Comparison of ENCODE assay signal across 8 mouse cellular contexts in the genomic region with DNA sequence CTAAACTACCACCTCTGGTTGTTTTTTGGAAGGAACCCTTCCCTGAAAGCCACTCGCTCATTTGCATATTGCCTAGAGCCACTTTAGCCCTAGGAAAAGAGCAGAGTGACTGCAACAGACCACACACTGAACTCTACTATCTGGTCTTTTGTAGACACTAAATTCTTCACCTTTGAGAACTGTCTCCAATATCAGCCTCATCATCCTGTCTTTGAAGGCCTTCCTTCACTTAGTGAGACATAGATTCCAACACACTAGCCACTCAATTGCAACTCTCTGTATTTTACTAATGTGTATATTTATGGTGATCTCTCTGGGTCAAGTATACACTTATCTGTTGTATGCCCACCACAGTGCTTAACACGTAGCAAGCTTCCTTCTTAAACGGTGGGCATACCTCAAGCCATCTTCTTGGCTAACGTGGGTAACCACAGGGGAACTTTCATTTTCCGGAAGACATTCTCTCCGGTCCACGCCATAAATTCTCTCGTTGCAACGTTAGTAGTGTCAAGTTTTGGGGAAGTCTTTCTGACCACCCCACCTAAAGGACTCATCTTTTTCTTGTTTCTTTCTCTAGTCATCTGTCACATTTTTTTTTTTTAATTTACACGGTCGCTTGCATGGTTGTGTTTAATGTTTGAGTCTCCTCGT. TPM values are rescaled to one million over a fixed set of nuclear protein-coding genes. Genes with fewer than 3 reads are reported as not detected.
A peak's percentile ranks its signal among the peaks of the same experiment; 100 is the strongest.
DNase-seq lines count a peak whose midpoint lies in the region; ATAC-seq and TF ChIP-seq lines count a peak whose summit lies in the region.

No protein-coding gene starts in this region.

- peaks cover 22% of the 10 kb centered on the region for H3K36me3 ChIP-seq in lung, embryonic 15.5 days
- H3K36me3 ChIP-seq in embryonic facial prominence, embryonic 11.5 days (replicated peaks; ENCODE audit: control insufficient read depth, insufficient read depth, low read depth, low read length): peaks cover 6% of the 10 kb centered on the region
- H3K36me3 ChIP-seq in intestine, postnatal 0 days (ENCODE audit: control insufficient read depth, insufficient read depth): peaks cover 21% of the 10 kb centered on the region; the same call in 1 of the 2 replicates
- H3K36me3 ChIP-seq in neural tube, embryonic 15.5 days: peaks cover 17% of the 10 kb centered on the region

- peaks cover 8% of the 10 kb centered on the region for H3K4me1 ChIP-seq in lung, embryonic 15.5 days
- no peaks in the 10 kb centered on the region for H3K4me1 ChIP-seq in embryonic facial prominence, embryonic 11.5 days (ENCODE audit: control insufficient read depth, insufficient read depth, low read length)
- H3K4me1 ChIP-seq in intestine, postnatal 0 days (replicated peaks; ENCODE audit: control insufficient read depth, insufficient read depth, low read length): 0 out of 2 replicates have a peak, but pooled peaks cover 6% of the 10 kb centered on the region
- H3K4me1 ChIP-seq in neural tube, embryonic 15.5 days: peaks cover 13% of the 10 kb centered on the region

- peak overlapping the region; percentile 95 for H3K4me3 ChIP-seq in lung, embryonic 15.5 days
- H3K4me3 ChIP-seq in embryonic facial prominence, embryonic 11.5 days (ENCODE audit: low read depth, low read length): peak overlapping the region; percentile 88
- peak overlapping the region; percentile 84 for H3K4me3 ChIP-seq in intestine, postnatal 0 days (ENCODE audit: low read depth, low read length)
- H3K4me3 ChIP-seq in neural tube, embryonic 15.5 days (replicated peaks): peak overlapping the region; percentile 90

- no peak for TF ChIP-seq CTCF in intestine, postnatal 0 days (IDR thresholded peaks at IDR 0.05; ENCODE audit: low read depth)

- no peaks in the 10 kb centered on the region for H3K9me3 ChIP-seq in lung, embryonic 15.5 days
- no peaks in the 10 kb centered on the region for H3K9me3 ChIP-seq in embryonic facial prominence, embryonic 11.5 days (replicated peaks; ENCODE audit: control insufficient read depth, low read length)
- no peaks in the 10 kb centered on the region for H3K9me3 ChIP-seq in intestine, postnatal 0 days (ENCODE audit: control insufficient read depth)
- no peaks in the 10 kb centered on the region for H3K9me3 ChIP-seq in neural tube, embryonic 15.5 days (replicated peaks)

- no peak for DNase-seq in lung, postnatal 14 days
- no peak for DNase-seq in embryonic facial prominence, embryonic 11.5 days (ENCODE audit: low spot score)
- no peak for DNase-seq in adrenal gland, adult 2 months
- no peak for DNase-seq in gastrocnemius, adult 8-10 months (ENCODE audit: low spot score in 2 of 2)
- DNase-seq in right cerebral cortex, postnatal 10 days (ENCODE audit: low spot score in 2 of 2): no peak

- H3K4me2 ChIP-seq in lung, embryonic 15.5 days: peak overlapping the region; percentile 66
- peak overlapping the region; percentile 57 for H3K4me2 ChIP-seq in embryonic facial prominence, embryonic 11.5 days (ENCODE audit: low read depth, low read length)
- peak overlapping the region; percentile 73 for H3K4me2 ChIP-seq in intestine, postnatal 0 days (replicated peaks; ENCODE audit: low read depth)
- H3K4me2 ChIP-seq in neural tube, embryonic 15.5 days: peak overlapping the region; percentile 61

- H3K27ac ChIP-seq in lung, embryonic 15.5 days: no peak overlapping the region
- H3K27ac ChIP-seq in embryonic facial prominence, embryonic 11.5 days (replicated peaks; ENCODE audit: low read depth, low read length): no peak overlapping the region
- peak overlapping the region; percentile 86 for H3K27ac ChIP-seq in intestine, postnatal 0 days (ENCODE audit: low read depth, low read length)
- peak overlapping the region; percentile 88 for H3K27ac ChIP-seq in neural tube, embryonic 15.5 days (replicated peaks)

- WGBS in lung, embryonic 15.5 days: 32% methylated on average over 12 of the region's 12 CpGs
- whole genome bisulfite sequencing in embryonic facial prominence, embryonic 11.5 days: 35% methylated on average over 12 of the region's 12 CpGs
- WGBS in intestine, postnatal 0 days: 29% methylated on average over 12 of the region's 12 CpGs
- 28% methylated on average over 12 of the region's 12 CpGs for WGBS in neural tube, embryonic 15.5 days

- H3K9ac ChIP-seq in lung, embryonic 15.5 days: peak overlapping the region; percentile 90
- H3K9ac ChIP-seq in embryonic facial prominence, embryonic 11.5 days (replicated peaks; ENCODE audit: low read length): peak overlapping the region; percentile 93
- peak overlapping the region; percentile 87 for H3K9ac ChIP-seq in intestine, postnatal 0 days (ENCODE audit: low read depth, low read length)
- H3K9ac ChIP-seq in neural tube, embryonic 15.5 days (replicated peaks): peak overlapping the region; percentile 92

- H3K27me3 ChIP-seq in lung, embryonic 15.5 days: no peaks in the 10 kb centered on the region
- H3K27me3 ChIP-seq in embryonic facial prominence, embryonic 11.5 days (ENCODE audit: control insufficient read depth, insufficient read depth, low read length): no peaks in the 10 kb centered on the region
- H3K27me3 ChIP-seq in intestine, postnatal 0 days (replicated peaks; ENCODE audit: control insufficient read depth, insufficient read depth, low read length): no peaks in the 10 kb centered on the region
- H3K27me3 ChIP-seq in neural tube, embryonic 15.5 days (replicated peaks): no peaks in the 10 kb centered on the region

- ATAC-seq in lung, embryonic 15.5 days (ENCODE audit: borderline replicate concordance, extremely low read depth, low FRiP score, low TSS enrichment): no peak
- no peak for ATAC-seq in embryonic facial prominence, embryonic 11.5 days (replicated peaks; ENCODE audit: insufficient number of reproducible peaks, low FRiP score, low TSS enrichment, low read depth)
- ATAC-seq in intestine, postnatal 0 days: no peak
- ATAC-seq in neural tube, embryonic 15.5 days (ENCODE audit: low FRiP score): no peak

RNA-seq across cellular contexts. Expression of gene Det1, which starts 0.9 kb away (rescaled TPM):
- 17.9 and 19.1 TPM in 2 replicates for polyA plus RNA-seq in lung, embryonic 15.5 days (2015; fragmentation: Nextera tagmentation; extraction: Ambion mirVana)
- polyA plus RNA-seq in embryonic facial prominence, embryonic 11.5 days (2014; fragmentation: Nextera tagmentation; extraction: Ambion mirVana): 24.5 and 26.8 TPM in 2 replicates
- 10.1 and 11.2 TPM in 2 replicates for polyA plus RNA-seq in intestine, postnatal 0 days (2015; fragmentation: Nextera tagmentation; extraction: Ambion mirVana)
- 12.6 and 13.5 TPM in 2 replicates for polyA plus RNA-seq in neural tube, embryonic 15.5 days (2015; fragmentation: Nextera tagmentation; extraction: Ambion mirVana)
- total RNA-seq in adrenal gland, adult 2 months (2021): 10 to 100 TPM; 13.0 to 13.3 TPM
- 14.0 and 14.4 TPM in 2 replicates for polyA plus RNA-seq in adrenal gland, adult 2 months (2012; rRNA removed)
- 10 to 100 TPM; 22.8 to 29.3 (median 23.3) TPM for total RNA-seq in gastrocnemius, adult 8-10 months (2022)

RNA-seq across cellular contexts. Expression of gene Aen, which starts 49.5 kb away (rescaled TPM):
- polyA plus RNA-seq in lung, embryonic 15.5 days (2015; fragmentation: Nextera tagmentation; extraction: Ambion mirVana): 35.7 and 36.7 TPM in 2 replicates
- 38.1 and 38.8 TPM in 2 replicates for polyA plus RNA-seq in embryonic facial prominence, embryonic 11.5 days (2014; fragmentation: Nextera tagmentation; extraction: Ambion mirVana)
- polyA plus RNA-seq in intestine, postnatal 0 days (2015; fragmentation: Nextera tagmentation; extraction: Ambion mirVana): 19.7 and 20.6 TPM in 2 replicates
- 55.7 and 58.6 TPM in 2 replicates for polyA plus RNA-seq in neural tube, embryonic 15.5 days (2015; fragmentation: Nextera tagmentation; extraction: Ambion mirVana)
- 10 to 100 TPM; 36.7 to 41.4 TPM for total RNA-seq in adrenal gland, adult 2 months (2021)
- polyA plus RNA-seq in adrenal gland, adult 2 months (2012; rRNA removed): 22.9 and 33.3 TPM in 2 replicates
- total RNA-seq in gastrocnemius, adult 8-10 months (2022): 10 to 100 TPM; 52.4 to 60.0 (median 54.1) TPM

Comparison
In these comparisons a context has a peak if more than half of its experiments do, and no peak if none do; other contexts are left out.
1. H3K27ac ChIP-seq: peak in intestine, postnatal 0 days (single experiment) and neural tube, embryonic 15.5 days (single experiment); none in lung, embryonic 15.5 days (single experiment) and embryonic facial prominence, embryonic 11.5 days (single experiment).
2. Peak in every context shown above with its lines, with median percentiles within 50 percentile points of each other: H3K4me2 ChIP-seq, H3K4me3 ChIP-seq and H3K9ac ChIP-seq.